In the genomic region with DNA sequence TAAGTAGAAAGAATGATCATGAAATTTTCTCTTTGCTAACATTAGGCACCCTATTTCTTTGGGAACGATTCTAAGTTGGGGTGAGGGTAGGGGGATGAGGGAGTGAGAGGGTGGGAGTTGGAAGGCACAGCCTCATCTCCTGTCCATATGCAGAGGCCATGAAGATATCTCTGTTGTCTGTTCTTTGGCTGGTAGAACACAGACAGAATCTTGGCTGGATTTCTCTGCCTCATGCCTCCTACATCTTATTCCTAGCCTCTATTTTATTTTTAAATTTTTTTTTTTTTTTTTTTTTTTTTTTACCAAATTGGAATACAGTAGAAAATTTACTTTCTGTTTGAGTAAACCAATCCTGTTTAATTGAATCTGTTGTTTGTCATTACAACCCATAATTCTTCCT, we compare ENCODE assay signal across 19 mouse cellular contexts. TPM values are rescaled to one million over a fixed set of nuclear protein-coding genes. Genes with fewer than 3 reads are reported as not detected.
"Had no signal": no experiment of that assay in that cellular context is flagged by ENCODE, and none has a peak within 500 bp of the region (broad histone marks: within the 10 kb centered on the region; RNA-seq: fewer than 3 reads in every experiment).

No protein-coding gene starts in this region.

- H3K9ac ChIP-seq: limb, embryonic 15.5 days; liver, embryonic 13.5 days; liver, postnatal 0 days; lung, embryonic 15.5 days; neural tube, embryonic 13.5 days had no signal

- H3K4me1 ChIP-seq: limb, embryonic 15.5 days; liver, embryonic 13.5 days had no signal

- H3K27me3 ChIP-seq: limb, embryonic 15.5 days; liver, embryonic 13.5 days; lung, embryonic 15.5 days; megakaryocyte, embryonic 14.5 days; neural tube, embryonic 13.5 days had no signal

- DNase-seq: kidney, postnatal 14 days; liver, embryonic 13.5 days; liver, postnatal 0 days; lung, postnatal 14 days; thymus, postnatal 4 days had no signal

- H3K4me3 ChIP-seq: limb, embryonic 15.5 days; liver, embryonic 13.5 days; lung, embryonic 15.5 days; megakaryocyte, embryonic 14.5 days; neural tube, embryonic 13.5 days had no signal

- H3K4me2 ChIP-seq: limb, embryonic 15.5 days; liver, embryonic 13.5 days; lung, embryonic 15.5 days; midbrain, embryonic 11.5 days; neural tube, embryonic 13.5 days had no signal

- H3K9me3 ChIP-seq: limb, embryonic 15.5 days; liver, embryonic 13.5 days; lung, embryonic 15.5 days; megakaryocyte, embryonic 14.5 days; neural tube, embryonic 13.5 days had no signal

- H3K27ac ChIP-seq: limb, embryonic 15.5 days; liver, embryonic 13.5 days; lung, embryonic 15.5 days; macrophage; neural tube, embryonic 13.5 days had no signal

- H3K36me3 ChIP-seq: limb, embryonic 15.5 days; liver, embryonic 13.5 days; lung, embryonic 15.5 days; neural tube, embryonic 13.5 days had no signal

- ATAC-seq: liver, postnatal 0 days had no signal

RNA-seq across cellular contexts. Expression of a gene that starts 53.7 kb away (rescaled TPM):
- total RNA-seq: layer of hippocampus, postnatal 14 days; left cerebral cortex, adult 18-20 months; left cerebral cortex, postnatal 14 days had no signal
- polyA plus RNA-seq: kidney, embryonic 14.5 days; large intestine, adult 2 months; limb, embryonic 11.5 days; limb, embryonic 15.5 days; liver, embryonic 13.5 days; liver, postnatal 0 days; lung, embryonic 15.5 days; macrophage; midbrain, embryonic 11.5 days; midbrain, embryonic 16.5 days; neural tube, embryonic 13.5 days; stomach, embryonic 16.5 days had no signal
